Mouse (Mus musculus) cortical plate, adult 2 months (tissue): ENCODE measurements at regions not wholly inside any gene's neighbourhood (a gene's known extent, or its start where the extent isn't known, plus 50 kb on each side); places are given as distances from the start of the nearest gene placed in this dataset.

Experiments used
- H3K27ac ChIP-seq: fragments of 200-500 bp; 2 replicates; pipeline ENCODE4 v1.5.1; 2012; ENCODE audit warnings: low read length, control low read depth, inconsistent platforms; ENCODE audit not compliant: insufficient read depth
- H3K4me1 ChIP-seq: fragments of 200-500 bp; 2 replicates; pipeline ENCODE4 v1.6.1; 2011; ENCODE audit warnings: low read length; ENCODE audit not compliant: control insufficient read depth, insufficient read depth
- H3K4me3 ChIP-seq: fragments of 200-500 bp; 2 replicates; pipeline ENCODE4 v1.5.1; 2011; ENCODE audit warnings: mild to moderate bottlenecking, low read length, control low read depth; ENCODE audit not compliant: insufficient read depth
- CTCF ChIP-seq: fragments of 200-500 bp; IDR thresholded peaks from 2 replicates; pipeline ENCODE4 v1.5.1; 2011; ENCODE audit warnings: mild to moderate bottlenecking, control low read depth, low read length; ENCODE audit not compliant: insufficient read depth; ENCODE audit errors: extremely low read depth
- POLR2A ChIP-seq: fragments of 200-500 bp; IDR thresholded peaks from 2 replicates; pipeline ENCODE4 v1.6.1; 2011; ENCODE audit warnings: mild to moderate bottlenecking, low read length, control low read depth; ENCODE audit not compliant: insufficient read depth; ENCODE audit errors: extremely low read depth

DNA sequence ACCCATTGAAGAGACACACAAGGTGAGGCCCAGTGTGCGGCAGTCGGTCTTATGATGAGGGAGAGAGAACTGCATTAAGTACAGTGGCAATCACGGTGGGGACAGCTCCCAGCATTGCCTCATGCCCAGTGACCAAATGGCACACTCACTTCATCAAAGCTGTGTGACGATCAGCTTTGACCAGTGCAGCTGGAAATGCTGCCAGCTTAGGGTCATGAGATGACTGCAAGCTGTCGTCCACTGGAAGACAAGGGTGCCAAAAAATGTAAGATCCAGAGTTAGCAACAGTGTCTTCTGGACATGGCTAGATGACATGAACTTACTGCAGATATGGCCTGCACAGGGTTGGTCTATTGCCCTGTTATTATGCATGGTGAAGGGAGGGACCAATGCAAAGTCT is 114.0 kb downstream of the Irs2 start:
- no peak overlapping the region for H3K4me3 ChIP-seq
- TF ChIP-seq POLR2A (no peak), CTCF (no peak)
- H3K4me1 ChIP-seq: peaks cover 2% of the 10 kb centered on the region; the same call in 1 of the 2 replicates
- H3K27ac ChIP-seq: no peak overlapping the region

DNA sequence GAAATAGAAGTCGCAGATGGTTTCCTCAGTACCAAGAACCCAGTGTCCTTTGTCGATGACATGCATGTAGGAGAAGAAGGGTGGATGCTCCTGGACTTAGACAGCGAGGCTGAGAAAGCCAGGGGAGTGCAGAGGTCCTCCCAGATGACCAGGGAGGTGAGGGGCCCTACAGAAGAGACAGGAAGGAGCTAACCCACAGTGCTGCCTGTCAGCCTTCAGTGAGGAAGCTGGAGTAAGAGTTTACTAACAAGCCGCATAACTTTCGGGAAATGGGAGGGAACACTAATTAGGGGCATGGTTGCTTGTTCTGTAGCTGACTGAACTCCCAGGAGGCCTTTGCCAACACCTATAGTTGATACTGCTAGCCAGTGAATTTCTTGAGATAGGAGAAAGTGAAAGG is 114.5 kb downstream of the Irs2 start:
- peaks cover 2% of the 10 kb centered on the region; the same call in 1 of the 2 replicates for H3K4me1 ChIP-seq
- H3K4me3 ChIP-seq: no peak overlapping the region
- H3K27ac ChIP-seq: no peak overlapping the region
- no peak for TF ChIP-seq CTCF
- TF ChIP-seq POLR2A: no peak

DNA sequence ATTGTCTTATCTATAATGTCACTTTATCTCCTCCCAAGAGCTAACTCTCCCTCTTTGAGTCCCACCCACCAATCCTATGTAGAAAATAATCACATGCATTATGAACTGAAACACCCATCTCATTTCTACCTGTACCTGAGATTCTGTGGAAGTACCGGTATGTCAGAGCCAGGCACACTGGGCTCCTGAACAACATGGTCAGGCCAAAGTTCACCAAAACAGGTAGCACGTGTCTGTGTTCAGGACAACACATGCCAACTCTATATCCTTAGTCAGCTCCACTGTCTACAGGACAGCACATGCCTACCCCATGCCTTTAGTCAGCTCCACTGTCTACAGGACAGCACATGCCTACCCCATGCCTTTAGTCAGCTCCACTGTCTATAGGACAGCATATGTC is 116.4 kb downstream of the Irs2 start:
- Histone ChIP-seq H3K4me1 (peaks cover 2% of the 10 kb centered on the region; the same call in 1 of the 2 replicates), H3K4me3 (no peak overlapping the region), H3K27ac (no peak overlapping the region)
- TF ChIP-seq CTCF: no peak
- no peak for TF ChIP-seq POLR2A

DNA sequence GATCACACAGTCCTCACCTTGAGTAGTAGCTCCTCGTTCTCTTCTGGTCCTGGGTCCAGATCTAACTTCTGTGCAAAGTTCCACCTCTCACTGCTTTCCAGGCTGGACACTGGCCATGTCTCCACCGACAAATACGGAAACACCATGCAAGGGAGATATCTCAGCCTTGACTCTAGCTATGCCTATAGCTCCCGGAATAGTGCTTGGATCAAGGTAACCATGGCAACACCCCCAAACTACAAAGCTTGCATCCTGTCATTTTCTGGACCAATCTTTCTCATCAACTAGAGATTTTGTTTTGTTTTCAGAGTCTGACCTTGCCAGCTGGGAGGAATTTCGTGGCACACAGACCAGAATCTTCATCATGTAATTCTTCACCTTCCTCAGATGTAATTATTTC is 116.8 kb downstream of the Irs2 start:
- H3K27ac ChIP-seq: no peak overlapping the region
- no peak overlapping the region for H3K4me3 ChIP-seq
- TF ChIP-seq CTCF (no peak), POLR2A (no peak)
- peaks cover 2% of the 10 kb centered on the region; the same call in 1 of the 2 replicates for H3K4me1 ChIP-seq

DNA sequence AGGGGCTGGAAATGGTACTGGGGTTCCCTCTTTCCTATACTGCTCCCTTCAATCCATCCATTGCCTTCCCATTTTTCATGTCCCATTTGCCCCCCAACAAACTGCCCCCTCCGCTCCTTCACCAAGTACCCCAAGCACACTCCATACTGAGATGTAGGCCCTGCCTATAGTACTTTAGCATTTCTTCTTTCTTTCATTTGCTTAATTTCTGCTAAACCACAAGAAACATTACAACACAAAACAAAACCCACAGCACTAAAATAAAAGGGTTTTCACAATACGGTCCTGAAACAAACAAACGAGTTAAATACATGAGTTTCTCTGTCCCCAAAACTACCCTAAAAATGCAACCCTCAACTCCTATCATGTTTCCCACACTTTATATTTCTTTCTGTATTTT is 122.8 kb downstream of the Irs2 start:
- TF ChIP-seq POLR2A (no peak), CTCF (no peak)
- H3K4me1 ChIP-seq: no peaks in the 10 kb centered on the region
- no peak overlapping the region for H3K27ac ChIP-seq

DNA sequence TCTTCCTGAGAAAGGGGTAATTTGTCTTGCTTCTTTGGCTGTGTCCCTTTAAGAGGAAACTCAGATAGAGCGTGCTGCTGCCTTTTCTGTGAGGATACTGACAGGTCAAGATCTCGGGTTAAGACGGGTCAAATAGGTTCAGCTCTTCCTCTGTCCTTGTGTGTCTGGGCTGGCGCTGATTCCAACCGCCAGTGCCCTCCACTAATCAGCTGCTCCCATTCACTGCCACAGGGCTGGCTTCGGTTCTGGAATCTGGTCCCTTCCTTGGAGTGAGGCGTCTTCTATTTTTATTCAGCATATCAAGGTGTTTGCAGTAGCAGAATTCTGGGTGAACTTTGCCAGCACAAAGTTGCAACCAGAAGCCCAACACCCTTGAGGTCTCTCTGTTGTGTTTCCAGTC is 124.8 kb downstream of the Irs2 start:
- no peaks in the 10 kb centered on the region for H3K4me1 ChIP-seq
- no peak overlapping the region for H3K27ac ChIP-seq
- no peak overlapping the region for H3K4me3 ChIP-seq
- TF ChIP-seq CTCF: no peak
- no peak for TF ChIP-seq POLR2A

More for the DNA sequence above, 122.8 kb downstream of the Irs2 start:
- no peak overlapping the region for H3K4me3 ChIP-seq

DNA sequence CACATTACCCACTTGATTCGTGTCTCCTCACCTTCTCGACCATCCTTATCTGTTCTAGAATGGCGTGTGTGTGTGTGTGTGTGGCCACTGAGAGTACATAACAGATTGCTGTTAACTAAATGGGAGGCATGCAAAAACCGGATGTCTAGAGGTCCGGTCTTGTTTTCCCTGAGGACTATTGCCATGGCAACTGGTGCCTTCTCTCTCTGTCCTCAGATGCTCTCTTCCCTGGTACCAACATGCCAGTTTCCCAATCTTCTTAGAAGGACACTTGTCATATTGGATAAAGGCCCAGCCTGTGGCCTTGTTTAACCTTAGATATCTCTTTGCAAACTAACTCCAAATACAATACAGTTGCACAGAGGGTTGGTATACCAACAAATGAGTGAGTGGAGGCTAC is 125.9 kb downstream of the Irs2 start:
- Histone ChIP-seq H3K4me3 (no peak overlapping the region), H3K4me1 (no peaks in the 10 kb centered on the region), H3K27ac (no peak overlapping the region)
- TF ChIP-seq CTCF: no peak
- no peak for TF ChIP-seq POLR2A

DNA sequence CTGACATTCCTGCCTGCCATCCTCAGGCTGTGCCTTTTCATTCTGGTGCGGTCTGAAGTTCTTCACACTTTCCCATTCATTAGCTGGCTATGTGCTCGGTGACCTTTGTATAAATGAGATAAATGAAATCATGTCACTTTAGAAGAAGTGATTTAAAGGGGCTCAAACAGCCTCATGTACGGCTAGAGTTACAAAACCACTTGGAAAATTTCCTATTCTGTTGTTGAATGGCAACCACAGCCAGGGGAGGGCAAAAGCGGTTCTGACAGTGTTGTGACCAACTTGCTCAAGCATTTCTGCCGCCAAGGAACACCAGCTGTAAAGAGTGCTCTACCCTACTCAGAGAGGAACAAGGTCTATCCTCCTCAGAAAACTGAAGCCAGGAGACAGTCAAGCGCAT is 128.4 kb downstream of the Irs2 start:
- Histone ChIP-seq H3K4me1 (no peaks in the 10 kb centered on the region; the same call in 1 of the 2 replicates), H3K27ac (no peak overlapping the region), H3K4me3 (no peak overlapping the region)
- TF ChIP-seq CTCF: no peak
- no peak for TF ChIP-seq POLR2A

DNA sequence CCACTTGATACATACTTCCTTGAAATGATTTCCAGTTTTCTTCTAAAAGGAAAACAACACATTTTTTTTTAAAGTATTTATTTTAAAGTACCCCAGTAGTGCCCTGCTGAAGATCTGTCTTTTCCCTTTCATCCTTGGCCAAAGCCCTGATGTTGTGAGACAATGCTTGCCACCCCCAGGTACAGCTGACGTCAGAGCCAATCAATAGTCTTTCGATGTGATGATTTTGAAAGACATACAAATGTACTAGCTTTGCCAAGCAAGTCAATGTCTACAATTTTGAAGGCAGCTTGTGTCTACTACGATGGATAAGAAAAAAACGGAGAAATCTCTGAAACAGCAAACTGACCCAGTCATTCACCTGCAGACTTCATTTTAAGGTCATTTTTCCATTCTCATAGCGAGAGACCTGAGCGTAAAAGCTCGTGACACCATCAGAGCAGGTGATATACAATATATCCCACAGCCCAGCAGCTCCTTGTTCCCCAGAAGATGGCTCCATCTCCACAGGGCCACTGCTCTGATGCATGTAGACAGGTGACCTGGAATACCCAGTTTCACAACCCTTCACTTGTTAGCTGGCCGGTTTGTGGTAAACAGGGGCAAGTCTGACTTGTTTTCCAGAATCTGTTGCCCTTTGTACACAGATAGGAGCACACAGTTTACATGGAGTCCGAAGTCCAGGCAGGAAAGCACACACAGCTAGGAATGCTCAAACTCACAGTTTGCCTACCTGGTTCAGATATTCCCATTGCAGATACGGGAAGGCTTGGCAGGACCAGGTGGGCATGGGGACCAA is 129.0 kb downstream of the Irs2 start:
- TF ChIP-seq CTCF (no peak), POLR2A (no peak)
- H3K4me1 ChIP-seq: no peaks in the 10 kb centered on the region; the same call in 1 of the 2 replicates
- no peak overlapping the region for H3K27ac ChIP-seq
- H3K4me3 ChIP-seq: no peak overlapping the region

DNA sequence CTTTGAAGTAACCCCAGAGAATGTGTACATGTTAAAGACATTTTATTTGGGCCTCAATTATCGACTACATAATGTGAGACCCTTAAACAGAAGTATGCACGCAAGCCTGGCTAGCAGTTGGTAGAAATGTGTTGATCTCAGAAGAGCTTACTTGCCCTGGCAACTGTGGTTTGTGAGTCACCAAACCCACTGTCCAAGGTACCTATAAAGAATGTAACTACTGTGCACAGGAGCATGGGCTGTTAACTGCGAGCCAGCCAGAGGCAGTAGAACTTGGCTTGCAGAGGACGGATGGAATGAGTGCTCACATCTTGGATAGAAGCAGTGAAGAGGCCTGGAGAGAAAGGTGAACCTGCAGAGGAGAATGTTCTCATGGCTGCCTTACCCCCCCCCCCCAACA is 129.9 kb downstream of the Irs2 start:
- TF ChIP-seq CTCF (no peak), POLR2A (no peak)
- Histone ChIP-seq H3K27ac (no peak overlapping the region), H3K4me1 (no peaks in the 10 kb centered on the region; the same call in 1 of the 2 replicates), H3K4me3 (no peak overlapping the region)

DNA sequence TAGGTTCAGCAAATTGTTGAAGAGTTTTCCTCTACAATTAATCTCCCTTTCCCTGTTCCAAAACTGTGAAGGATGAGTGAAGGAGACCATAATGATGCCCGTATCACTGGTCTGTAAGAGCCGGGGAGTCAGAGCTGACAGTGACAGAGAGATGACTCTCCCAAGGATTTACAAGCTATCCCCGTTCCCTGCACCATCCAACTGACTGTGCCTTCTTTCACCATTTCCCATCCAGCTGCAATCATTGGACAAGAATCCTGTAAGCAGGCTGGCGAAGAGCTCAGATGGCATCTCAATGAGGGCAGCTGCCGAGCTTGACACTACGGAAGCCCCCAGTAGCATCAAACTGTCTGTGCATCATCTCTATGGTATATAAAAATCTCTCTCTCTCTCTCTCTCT is 133.1 kb downstream of the Irs2 start:
- Histone ChIP-seq H3K4me1 (peaks cover 2% of the 10 kb centered on the region), H3K4me3 (no peak overlapping the region), H3K27ac (no peak overlapping the region)
- TF ChIP-seq POLR2A (no peak), CTCF (no peak)
